Mouse (Mus musculus) ES-Bruce4 (cell line): ENCODE data around the gene Tgm1. TPM values are rescaled to one million over a fixed set of nuclear protein-coding genes. Genes with fewer than 3 reads are reported as not detected.
A peak's percentile ranks its signal among the peaks of the same experiment; 100 is the strongest.

Experiments
- H3K27ac ChIP-seq: 2 replicates; pipeline ENCODE4 v1.5.1; 2012; ENCODE audit warnings: low read length, inconsistent platforms; ENCODE audit not compliant: insufficient read depth
- H3K27me3 ChIP-seq: 2 replicates; pipeline ENCODE4 v1.6.1; 2012; ENCODE audit warnings: mild to moderate bottlenecking, low read length, inconsistent platforms; ENCODE audit not compliant: control insufficient read depth, poor library complexity, insufficient read depth, severe bottlenecking
- H3K36me3 ChIP-seq: 2 replicates; pipeline ENCODE4 v1.6.1; 2012; ENCODE audit warnings: inconsistent platforms, mild to moderate bottlenecking, low read length, moderate library complexity; ENCODE audit not compliant: control insufficient read depth, poor library complexity, insufficient read depth, severe bottlenecking
- H3K4me1 ChIP-seq: one replicate; pipeline ENCODE4 v1.8.1; 2011; ENCODE audit warnings: low read length; ENCODE audit not compliant: control insufficient read depth, insufficient read depth
- H3K4me3 ChIP-seq: 2 replicates; pipeline ENCODE4 v1.5.1; 2011; ENCODE audit warnings: low read depth, mild to moderate bottlenecking, low read length
- H3K9ac ChIP-seq: 2 replicates; pipeline ENCODE4 v1.6.1; 2012; ENCODE audit warnings: low read depth, mild to moderate bottlenecking, inconsistent platforms; ENCODE audit not compliant: poor library complexity, severe bottlenecking
- H3K9me3 ChIP-seq: replicated peaks from 2 replicates; pipeline ENCODE4 v1.6.1; 2012; ENCODE audit warnings: mild to moderate bottlenecking, low read length, inconsistent platforms; ENCODE audit not compliant: control insufficient read depth, poor library complexity, insufficient read depth, severe bottlenecking
- CTCF ChIP-seq: IDR thresholded peaks from one replicate; pipeline ENCODE4 v1.8.1; 2011; ENCODE audit warnings: low read depth, low read length
- EP300 ChIP-seq: IDR thresholded peaks from 2 replicates; pipeline ENCODE4 v1.6.1; 2011; ENCODE audit warnings: low read depth, low read length; ENCODE audit not compliant: insufficient read depth
- POLR2A ChIP-seq: IDR thresholded peaks from one replicate; pipeline ENCODE4 v1.8.1; 2011; ENCODE audit warnings: low read length; ENCODE audit not compliant: insufficient read depth
- polyA plus RNA-seq: library from polyadenylated mRNA; stranded (reverse); fragments of >200 nt; gene quantifications from 2 replicates; pipeline ENCODE4 v1.2.4, GENCODE M21; 2011; ENCODE audit warnings: low read depth; ENCODE audit not compliant: missing spikeins, insufficient read depth, insufficient read length

The Tgm1 gene
- polyA plus RNA-seq, 1 experiment, result 24.3 TPM

DNA sequence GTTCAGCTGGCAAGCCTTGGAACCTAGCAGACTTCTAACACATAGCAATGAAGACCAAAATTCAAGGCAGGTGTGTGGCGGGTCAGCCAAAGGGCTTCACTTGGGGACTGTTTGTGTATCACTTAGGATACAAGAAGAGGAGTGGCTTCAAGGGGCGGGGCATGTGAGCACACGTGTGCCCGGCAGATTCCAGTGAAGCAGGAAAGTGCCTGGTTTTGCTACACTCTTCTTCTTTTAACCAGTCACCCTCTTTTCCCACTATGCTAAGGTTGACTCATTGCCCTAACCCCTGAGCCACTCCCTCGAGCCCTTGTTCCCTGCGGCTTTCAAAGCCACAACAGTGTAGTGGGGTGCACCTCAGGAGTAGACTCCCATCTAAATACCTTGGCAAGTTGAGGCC lies 1.2 kb upstream of the Tgm1 start:
- Histone ChIP-seq H3K27ac (no peak overlapping the region), H3K4me3 (no peak overlapping the region), H3K36me3 (peaks cover 22% of the 10 kb centered on the region), H3K9me3 (no peaks in the 10 kb centered on the region), H3K4me1 (peaks cover 9% of the 10 kb centered on the region), H3K9ac (no peak overlapping the region), H3K27me3 (no peaks in the 10 kb centered on the region)
- TF ChIP-seq POLR2A, result no peak
- TF ChIP-seq EP300, result no peak
- TF ChIP-seq CTCF, result no peak

DNA sequence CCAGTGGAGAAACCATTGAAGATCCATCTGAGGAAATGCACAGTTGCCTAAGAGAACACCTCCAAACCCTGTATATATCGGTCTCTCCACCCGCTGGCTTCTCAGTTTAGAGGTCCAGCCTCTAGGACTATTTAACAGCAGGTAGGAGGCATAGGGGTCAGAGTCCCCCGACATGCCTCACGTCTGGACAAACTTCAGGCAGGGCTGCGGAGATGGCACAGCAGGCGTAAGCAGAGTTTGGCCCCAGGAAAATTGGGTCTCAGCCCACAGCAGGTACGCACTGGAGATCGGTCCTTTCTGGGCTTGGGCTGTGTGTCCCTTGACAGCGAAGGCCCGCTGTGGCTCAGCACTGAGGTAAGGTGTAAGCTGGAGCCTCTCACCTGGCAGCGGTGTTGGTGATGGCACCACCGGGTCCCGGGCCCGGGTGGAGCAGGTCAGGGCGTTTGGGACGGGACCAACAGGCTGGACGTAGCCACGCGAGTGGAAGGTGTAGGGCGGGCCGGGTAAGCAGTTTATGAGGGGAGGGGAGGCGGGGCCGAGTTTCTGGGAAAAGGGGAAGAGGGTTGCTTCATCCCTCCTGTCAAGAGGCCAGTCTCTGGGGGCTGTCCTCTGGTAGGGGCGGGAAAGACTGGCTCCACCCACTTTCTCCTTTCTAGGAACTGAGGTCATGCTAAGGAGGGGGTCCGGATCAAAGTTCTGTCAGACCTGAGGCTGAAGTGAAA lies 558 bp downstream of the Tgm1 start:
- Histone ChIP-seq H3K9ac (0 out of 2 replicates have a peak overlapping the region, but pooled peaks have one; percentile 48), H3K27ac (no peak overlapping the region), H3K36me3 (peaks cover 15% of the 10 kb centered on the region), H3K27me3 (no peaks in the 10 kb centered on the region), H3K4me1 (peaks cover 18% of the 10 kb centered on the region), H3K9me3 (no peaks in the 10 kb centered on the region), H3K4me3 (peak overlapping the region; percentile 32)
- no peak for TF ChIP-seq EP300
- TF ChIP-seq POLR2A, result no peak
- no peak for TF ChIP-seq CTCF

GRCm38 (mm10) chr14:55711786-55712185 lies 1.9 kb downstream of the Tgm1 start:
- TF ChIP-seq POLR2A, result no peak
- no peak for TF ChIP-seq CTCF
- no peak for TF ChIP-seq EP300
- Histone ChIP-seq H3K9ac (no peak overlapping the region; the same call in 1 of the 2 replicates), H3K4me3 (peak overlapping the region; percentile 12; the same call in 1 of the 2 replicates), H3K9me3 (no peaks in the 10 kb centered on the region), H3K36me3 (peaks cover 5% of the 10 kb centered on the region), H3K27ac (0 out of 2 replicates have a peak overlapping the region, but pooled peaks have one; percentile 15), H3K4me1 (peaks cover 18% of the 10 kb centered on the region), H3K27me3 (no peaks in the 10 kb centered on the region)

- Histone ChIP-seq H3K27ac (peak overlapping the region; percentile 80), H3K27me3 (no peaks in the 10 kb centered on the region)
Measured at GRCm38 (mm10) chr14:55709509-55709908, 4.2 kb downstream of the Tgm1 start.

GRCm38 (mm10) chr14:55707397-55707796 lies 6.3 kb downstream of the Tgm1 start:
- TF ChIP-seq EP300, result no peak
- no peak for TF ChIP-seq POLR2A
- TF ChIP-seq CTCF, result no peak
- H3K27ac ChIP-seq, result no peak overlapping the region
- H3K9me3 ChIP-seq, result no peaks in the 10 kb centered on the region
- no peaks in the 10 kb centered on the region for H3K27me3 ChIP-seq
- H3K9ac ChIP-seq, result no peak overlapping the region
- H3K36me3 ChIP-seq, result peaks cover 3% of the 10 kb centered on the region; the same call in 1 of the 2 replicates
- H3K4me1 ChIP-seq, result peaks cover 16% of the 10 kb centered on the region
- H3K4me3 ChIP-seq, result no peak overlapping the region

More at GRCm38 (mm10) chr14:55709509-55709908, 4.2 kb downstream of the Tgm1 start:
- H3K36me3 ChIP-seq, result no peaks in the 10 kb centered on the region
- peaks cover 18% of the 10 kb centered on the region for H3K4me1 ChIP-seq
- peak overlapping the region; percentile 4; the same call in 1 of the 2 replicates for H3K4me3 ChIP-seq
- no peak overlapping the region for H3K9ac ChIP-seq
- H3K9me3 ChIP-seq, result no peaks in the 10 kb centered on the region
- TF ChIP-seq EP300 (peak; percentile 70), POLR2A (no peak), CTCF (no peak)

- H3K9me3 ChIP-seq, result no peaks in the 10 kb centered on the region
- no peaks in the 10 kb centered on the region for H3K27me3 ChIP-seq
- H3K36me3 ChIP-seq, result peaks cover 3% of the 10 kb centered on the region; the same call in 1 of the 2 replicates
- H3K4me1 ChIP-seq, result peaks cover 14% of the 10 kb centered on the region
- no peak overlapping the region for H3K9ac ChIP-seq
- H3K4me3 ChIP-seq, result no peak overlapping the region
- H3K27ac ChIP-seq, result no peak overlapping the region
- TF ChIP-seq CTCF, result no peak
- no peak for TF ChIP-seq POLR2A
- TF ChIP-seq EP300, result no peak
Measured at GRCm38 (mm10) chr14:55706051-55706600, 7.6 kb downstream of the Tgm1 start.
